Mouse (Mus musculus) cerebellum, postnatal 25 days (tissue): ENCODE measurements at regions not wholly inside any gene's neighbourhood (a gene's known extent, or its start where the extent isn't known, plus 50 kb on each side); places are given as distances from the start of the nearest gene placed in this dataset.

ENCODE experiments used
- DNase-seq, 2 experiments: peaks; one replicate each; pipeline ENCODE4 v3.0.0; 2021; ENCODE audit warnings: mixed read lengths in 2 of 2

DNA sequence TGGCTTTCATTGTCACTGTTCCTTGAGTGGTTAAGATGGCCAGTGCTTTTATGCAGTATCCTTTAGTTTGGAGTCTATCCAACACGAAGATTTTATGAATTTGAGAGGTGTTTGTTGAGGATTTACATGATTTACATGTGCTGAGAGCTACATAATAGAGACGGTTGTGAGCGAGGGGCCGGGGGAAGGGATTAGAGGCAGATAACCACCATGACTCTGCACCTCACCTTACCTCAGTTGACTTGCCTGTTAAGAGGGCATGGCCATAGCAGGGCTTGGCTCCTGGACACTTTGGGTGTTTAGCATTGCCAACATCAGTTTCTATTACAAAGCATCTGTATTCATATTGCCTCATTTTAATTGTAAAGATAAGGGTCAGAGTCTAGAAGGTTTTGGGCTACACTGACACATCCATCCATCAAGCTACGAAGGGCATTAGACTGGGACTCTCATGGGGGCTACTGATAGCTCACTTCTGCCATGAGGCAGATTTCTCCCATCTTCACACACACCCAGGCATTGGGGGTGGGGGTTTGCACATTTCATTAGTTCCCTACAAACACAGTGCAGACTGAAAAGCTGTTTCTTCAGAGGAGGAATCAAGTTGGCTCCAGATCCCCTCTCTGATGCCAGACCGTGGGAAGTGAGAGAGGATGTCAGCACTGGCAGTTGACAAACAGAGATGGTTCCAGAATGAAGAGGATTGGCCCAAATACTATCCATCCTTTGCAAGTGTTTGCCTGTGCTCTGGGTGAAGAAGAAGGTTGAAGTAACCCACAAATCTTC is 139.9 kb downstream of the Gm11011 start:
- DNase-seq: no peak

DNA sequence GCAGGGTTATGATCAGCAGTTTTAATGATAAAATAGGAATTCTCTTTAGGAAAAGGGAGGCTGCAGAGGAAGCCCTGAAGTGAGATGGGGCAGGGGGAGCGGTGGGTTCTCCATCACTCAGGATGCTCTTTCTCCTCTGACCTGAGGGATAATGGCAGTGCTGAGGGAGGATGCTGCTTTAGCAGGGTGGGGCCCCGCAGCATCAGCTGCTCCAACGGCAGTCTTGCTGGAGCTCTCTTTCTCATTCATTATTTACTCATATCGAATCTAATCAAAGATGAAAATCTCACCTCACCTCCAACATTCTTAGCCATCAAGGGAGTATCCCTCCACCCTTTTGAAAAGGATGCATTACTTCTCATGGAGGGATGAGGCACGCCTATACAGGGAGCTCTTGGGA is 141.7 kb downstream of the Gm11011 start:
- no peak for DNase-seq

DNA sequence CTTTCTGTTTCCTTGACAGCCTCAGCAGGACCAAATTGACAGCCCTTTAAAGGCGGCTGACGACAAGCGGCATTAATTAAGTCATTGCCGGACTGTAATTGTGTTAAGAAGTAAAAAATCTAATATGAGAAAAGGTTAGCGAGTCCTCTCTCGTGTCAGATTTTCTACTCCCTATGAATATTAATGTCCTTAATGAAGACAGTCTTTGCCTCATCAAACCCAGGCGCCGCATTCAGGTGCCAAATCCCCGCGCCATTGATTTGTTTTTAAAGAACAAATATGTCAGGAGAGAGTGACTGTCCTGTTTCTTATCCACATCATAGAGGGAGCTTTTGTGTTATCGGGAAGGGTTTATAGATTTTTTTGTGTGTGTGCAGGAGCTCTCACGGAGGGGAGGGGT is 142.2 kb downstream of the Gm11011 start:
- DNase-seq: no peak

DNA sequence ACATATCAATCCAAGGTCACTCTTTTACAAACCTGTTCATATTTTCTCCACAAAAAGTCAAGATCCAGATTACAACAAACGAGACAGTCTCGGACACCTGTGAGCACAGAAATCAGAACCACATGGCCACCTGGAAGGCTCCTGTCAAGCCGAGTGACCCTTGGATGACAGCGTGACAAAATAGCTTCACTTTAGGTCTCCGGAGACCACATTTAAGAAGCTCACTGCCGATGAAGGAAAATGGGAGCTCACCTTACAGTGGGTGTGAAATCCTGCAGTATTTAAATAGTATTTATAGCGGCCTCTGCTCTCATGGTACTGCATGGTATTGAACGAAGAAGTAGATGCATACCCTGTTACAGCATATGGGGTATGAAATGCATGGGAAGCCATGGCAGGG is 144.3 kb downstream of the Gm11011 start:
- DNase-seq: no peak

DNA sequence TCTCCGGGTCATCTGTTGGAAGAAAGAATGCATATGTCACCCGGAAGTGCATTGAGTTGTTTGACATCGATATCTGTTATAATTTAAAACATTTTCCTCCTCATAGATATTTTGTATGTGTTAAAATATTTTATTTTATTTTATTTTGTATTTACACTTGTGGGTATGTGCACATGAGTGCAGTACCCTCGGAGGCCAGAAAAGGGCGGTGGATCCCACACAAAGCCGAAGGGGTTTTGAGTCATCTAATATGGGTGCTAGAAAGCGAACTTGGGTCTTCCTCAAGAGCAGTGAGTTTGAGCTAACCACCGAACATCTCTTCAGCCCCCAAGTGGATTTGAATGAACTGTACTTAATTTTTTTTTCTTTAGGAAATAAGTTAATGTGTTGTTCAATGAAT is 156.0 kb downstream of the Gm11011 start:
- no peak for DNase-seq

DNA sequence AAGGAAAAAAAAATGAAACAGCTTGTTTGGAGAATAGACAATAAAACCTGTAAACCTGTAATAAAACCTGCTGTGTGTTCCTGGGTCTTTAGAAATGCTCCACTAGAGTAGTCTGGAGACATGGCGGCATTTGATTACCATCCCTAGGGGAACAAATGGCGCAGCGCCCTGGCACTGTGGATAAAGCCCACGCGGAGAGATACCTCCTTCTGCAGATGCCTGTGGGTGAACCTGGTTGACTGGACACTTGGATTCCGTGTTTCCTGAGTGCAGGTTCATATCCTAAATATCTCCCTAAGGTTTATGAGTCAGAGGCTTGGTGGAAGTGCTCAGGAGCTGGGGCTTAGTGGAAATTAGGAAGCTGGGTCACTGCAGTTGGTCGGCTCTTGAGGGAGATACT is 158.1 kb downstream of the Gm11011 start:
- no peak for DNase-seq

DNA sequence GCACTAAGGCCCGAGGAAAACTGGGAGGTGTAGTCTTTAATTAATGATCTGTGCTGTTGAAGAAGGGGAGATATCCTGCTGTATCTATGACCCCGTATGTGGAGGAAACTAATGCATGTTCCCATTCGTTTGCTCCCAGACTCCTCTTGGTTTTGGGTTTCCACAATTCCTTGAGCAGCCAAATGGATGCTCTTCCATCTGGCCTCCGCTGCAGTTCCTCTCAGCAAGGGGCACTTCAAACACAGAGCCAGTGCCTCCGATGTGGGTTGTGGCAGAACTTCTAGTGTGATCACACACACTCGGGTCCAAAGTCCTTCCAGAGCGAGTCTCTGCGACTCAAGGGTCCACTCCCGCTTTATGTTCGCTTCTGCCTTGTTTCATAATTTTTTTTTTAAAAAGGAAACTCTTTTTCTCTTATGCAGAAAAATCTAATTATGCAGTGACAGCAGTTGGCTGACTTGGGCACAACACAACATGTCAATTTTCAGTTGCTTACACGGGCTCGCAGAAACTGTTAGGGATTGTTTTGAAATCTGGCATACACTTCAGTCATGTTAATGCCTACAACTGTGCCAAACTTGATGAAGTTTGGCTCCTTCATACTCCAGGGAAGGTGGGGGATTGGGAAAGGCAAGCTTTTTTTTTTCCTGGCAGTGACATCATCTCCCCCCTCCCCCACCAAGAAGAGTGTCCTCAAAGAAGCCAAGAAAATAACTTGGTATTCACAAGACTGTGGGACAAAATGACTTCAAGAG is 163.2 kb downstream of the Gm11011 start:
- peak in 1 of 2 experiments; percentile 11 for DNase-seq

DNA sequence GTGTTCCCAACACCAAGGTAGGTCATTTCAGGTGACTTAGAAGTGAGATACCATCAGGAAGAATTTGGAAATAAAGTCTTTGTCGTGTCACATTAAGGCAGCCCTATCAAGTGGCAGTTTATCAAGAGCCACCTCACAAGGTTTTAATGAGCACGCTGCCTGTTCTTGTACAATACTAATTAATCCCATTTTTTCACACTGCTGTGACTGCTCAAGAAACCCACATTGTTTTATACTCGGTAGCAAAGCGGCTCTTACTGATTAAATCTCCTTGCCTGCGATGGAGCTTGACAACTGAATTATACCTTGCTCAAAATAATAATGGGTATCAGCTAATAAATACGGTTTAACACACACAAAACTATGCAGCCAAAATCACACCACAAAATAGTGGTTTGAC is 175.2 kb downstream of the Gm11011 start:
- DNase-seq: no peak

DNA sequence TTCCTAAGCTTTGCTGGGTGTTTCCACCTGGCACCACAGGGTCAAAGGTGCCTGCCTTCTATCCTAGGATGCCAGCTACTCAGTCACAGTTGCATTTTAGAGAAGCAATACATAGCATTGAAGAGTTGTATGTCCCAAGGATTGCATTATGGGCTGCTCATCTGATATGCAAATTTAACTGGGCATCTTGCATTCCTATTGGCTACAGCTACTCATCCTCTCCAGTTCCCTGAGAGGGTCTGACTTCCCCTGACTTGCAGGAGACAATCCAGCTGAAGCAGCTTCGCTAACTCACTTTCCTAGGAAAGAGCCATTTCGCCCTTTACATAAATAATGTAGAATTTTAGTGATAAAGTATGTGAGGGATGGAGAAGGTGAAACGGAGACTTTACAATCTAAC is 177.5 kb downstream of the Gm11011 start:
- DNase-seq: no peak

DNA sequence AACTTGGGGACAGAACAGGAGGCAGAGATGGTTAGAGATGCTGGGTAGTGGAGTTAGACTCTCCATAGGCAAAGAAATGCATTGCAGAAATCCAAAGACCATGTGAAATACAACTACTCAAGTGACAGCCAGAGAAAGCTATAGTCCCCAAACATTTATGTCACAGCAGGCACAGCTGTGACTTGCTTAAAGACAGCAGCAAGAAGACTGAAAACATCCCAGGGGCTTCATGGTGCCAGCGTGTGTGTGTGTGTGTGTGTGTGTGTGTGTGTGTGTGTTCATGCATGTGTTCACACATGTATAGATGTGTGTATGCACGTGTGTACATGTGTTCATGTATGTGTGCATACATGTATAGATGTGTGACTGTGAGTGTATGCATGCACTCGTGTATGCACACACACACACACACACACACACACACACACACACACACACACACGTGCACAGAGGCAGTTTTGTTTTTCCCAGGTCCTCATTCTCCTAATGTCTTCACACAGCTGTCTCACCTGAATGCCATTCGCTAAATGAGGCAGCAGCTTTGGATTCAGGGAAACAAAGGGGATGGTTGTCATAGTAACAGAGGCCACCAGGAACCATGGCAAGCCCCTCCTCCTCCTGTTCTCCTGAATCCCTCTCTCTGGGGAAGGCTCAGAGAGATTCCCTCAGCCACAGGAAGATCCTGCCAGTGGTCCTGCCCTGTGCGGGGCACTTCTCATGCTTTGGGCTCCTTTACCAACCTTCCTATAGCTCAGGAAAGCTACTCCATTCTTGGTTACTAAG is 182.4 kb downstream of the Gm11011 start:
- DNase-seq: no peak

DNA sequence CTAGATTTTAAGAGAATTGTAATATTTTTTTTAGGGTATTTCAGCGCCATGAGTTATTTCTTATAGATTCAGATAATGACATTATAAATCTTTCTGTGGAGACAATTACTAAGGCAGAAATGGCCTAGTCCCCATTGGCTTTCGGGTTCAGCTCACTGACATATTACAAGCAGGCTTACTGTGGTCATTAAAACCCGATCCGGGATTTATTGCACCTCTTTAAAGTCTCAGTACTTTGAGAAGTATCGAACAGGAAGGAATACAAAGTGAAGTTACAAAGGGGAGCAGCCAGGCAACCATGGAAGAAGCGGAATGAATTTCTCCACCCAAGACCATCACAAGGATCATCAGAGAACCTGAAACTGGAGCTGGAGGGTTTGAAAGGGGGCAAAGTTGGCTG is 189.8 kb downstream of the Gm11011 start:
- DNase-seq: no peak

DNA sequence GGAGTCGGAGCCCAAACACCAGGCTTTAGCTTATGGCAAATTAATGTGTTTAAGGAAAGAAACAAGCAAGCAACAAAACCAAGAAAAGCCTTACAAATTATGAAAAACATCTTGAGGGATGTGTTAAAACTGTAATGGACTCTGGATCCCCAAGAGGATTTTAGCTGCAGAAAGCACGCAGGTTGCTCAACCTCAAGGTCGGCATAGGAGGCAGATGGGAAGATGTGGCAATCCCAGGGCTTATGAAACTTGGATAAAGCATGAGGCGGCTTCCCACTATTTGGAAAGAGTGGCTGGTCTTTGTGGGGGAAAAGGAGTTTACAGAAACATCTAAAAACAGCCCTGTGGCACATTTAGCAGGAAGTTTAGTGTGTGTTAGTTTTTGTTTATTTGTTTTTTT is 190.5 kb downstream of the Gm11011 start:
- no peak for DNase-seq

DNA sequence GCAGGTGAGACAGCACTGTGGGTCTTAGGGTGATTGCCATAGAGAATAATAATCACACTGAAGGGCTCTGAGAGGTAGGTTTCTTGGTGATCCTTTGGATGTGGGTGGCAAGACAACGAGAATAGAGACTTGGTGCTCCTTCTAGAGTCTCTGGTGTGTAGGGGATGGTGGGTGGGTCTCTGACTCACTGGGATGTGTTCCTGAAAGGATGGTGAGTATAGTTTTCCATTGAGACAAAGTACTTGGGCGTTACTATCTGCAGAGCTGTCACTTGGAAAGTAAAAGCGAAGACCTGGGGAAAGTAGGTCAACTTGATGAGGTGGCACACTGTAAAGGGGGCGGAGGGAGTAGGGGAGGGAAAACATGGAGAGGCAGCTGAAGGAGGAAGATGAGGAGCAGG is 191.3 kb downstream of the Gm11011 start:
- DNase-seq: no peak

DNA sequence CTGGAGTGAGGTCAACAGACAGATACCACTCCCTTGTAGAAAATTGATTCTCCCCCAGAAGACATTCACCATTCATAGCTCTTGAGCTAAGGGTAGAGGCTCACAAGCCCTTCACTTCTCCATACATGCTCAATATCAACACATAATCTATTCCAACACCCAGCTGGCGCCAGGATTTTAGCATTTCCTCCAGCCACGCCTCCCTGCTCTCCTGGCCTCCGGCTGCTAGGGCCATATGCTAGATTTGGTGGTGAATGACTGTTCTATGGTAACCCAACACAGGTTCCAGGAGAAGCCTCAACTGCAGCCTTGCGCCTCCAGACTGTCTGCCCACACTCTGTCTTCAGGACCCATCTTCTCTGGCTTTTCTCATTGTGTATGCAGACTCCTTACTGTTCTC is 197.9 kb downstream of the Gm11011 start:
- DNase-seq: peak in 1 of 2 experiments; percentile 7

DNA sequence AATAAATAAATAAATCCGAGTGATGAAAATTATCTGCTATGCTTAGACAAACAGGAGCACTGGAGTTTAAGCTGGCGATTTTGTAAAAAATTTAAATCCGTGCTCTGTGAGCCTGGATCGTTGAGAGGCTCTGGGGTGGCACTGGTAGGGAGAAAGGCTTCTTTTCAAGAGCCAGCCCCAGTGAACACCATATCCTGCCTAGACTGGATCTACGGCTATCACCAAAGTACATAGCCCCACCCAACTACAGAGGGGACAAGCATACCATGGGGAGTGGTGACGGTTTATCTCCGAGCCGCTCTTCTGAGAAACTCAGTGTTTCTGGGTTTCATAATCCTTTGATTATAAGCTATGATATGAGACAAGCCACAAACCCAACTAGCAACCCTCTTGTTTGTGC is 199.0 kb downstream of the Gm11011 start:
- no peak for DNase-seq

DNA sequence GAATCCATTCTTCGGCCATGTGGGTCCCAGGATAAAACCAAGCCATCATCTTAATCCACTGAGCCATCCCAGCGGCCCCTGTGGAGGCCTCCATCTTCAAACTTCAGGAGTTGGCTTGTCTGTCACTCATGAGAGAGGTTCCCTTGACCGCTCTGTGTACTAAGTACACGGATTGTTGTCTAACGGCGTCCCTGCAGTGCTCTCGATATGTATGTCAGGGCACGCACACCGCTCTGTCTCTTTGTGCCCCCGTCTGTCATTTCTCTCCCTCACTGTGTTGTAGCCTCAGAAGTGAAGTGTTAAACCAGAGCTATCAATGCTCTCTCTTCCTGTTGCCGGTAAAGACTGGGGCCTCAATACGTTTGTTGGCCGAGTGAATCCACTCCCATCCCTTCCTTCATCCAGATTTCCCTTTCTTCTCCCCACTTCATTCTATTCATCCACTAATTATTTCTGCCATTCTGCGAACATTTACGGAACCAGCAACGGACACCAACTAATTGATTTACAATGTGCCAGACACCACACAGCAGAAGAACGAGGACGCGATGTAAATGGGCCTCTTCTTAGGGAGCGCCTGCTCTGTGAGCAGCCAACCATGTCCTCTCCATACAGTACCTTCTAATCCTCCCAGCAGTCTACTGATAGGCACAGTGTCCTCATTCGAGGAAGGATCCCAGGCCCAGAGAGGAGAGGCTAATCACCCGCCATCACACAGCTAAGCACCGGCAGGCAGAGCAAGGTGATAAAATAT is 199.6 kb downstream of the Gm11011 start:
- DNase-seq: no peak

DNA sequence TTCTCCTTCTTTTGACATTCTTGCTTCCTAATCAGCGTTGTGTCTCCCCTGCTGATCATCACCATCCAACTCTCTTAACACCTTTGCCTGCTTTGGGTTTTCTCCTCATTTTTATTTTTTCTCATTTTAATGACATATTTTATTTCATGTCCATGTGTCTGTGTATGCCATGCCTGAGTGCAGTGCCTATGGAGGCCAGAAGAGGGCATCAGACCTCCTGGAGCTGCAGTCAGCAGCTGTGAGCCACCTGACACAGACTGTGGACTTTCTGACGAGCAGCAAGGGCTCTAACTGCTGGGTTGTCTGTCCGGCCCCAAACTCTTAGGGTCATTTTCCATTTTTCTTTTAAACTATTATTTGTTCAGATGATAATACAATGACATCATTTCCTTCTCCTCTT is 203.8 kb downstream of the Gm11011 start:
- DNase-seq: no peak

DNA sequence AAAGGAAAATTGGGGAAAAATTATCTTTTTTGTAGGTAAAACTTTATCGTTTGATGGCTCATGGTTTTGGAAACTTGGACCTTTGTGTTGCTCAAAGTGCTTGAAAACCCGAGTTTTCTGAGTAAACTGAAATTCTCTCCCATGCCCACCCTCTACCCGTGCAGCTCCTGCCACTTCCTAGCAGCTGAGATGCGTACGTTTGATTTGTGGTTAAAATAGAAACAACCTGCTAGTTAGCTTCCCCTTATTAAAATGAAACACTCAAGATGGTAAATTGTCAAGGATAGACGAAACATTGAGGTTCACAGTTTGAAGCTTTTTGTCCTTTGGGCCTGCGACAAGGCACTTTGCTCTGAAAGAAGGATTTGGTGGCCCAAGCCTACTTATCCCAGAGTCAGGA is 214.5 kb downstream of the Gm11011 start:
- DNase-seq: no peak

DNA sequence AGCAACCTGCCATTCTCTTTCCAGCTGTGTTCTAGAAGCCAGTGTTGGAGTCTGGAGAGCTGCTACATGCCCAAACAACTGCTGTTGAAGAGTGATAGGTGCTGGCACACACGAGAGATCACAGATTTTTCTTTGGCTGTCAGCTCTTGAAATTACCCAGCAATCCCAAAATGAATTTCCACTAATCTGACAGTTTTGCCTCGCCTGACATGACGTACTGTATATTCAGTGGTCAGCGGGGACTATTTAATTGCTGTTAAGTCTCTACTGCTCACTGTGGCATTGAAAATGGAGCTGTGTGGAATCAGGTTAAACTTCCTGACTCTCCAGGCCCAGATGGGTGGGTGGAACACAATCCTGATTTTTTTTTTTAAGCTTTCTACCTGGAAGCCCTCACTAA is 222.5 kb downstream of the Gm11011 start:
- DNase-seq: no peak

DNA sequence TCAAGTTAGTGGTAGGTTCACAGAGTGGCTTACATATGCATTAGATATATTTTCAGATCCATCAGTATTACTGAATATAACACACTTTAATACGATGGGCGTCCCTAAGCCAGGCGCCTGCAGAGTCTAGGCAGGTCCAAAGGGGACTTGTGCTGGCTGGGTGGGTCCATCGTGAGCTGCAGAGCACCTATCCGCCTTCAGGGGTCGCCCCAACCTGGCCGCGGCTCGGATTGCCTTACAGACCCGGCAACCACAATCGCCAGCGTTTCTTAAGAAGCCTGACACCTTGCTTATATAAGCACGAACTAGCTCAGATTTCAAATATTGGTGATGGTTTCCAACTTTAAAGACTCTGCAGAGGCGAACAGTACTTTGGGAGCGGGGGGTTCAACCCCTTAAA is 227.3 kb downstream of the Gm11011 start:
- DNase-seq: peak; percentile 7 to 15

DNA sequence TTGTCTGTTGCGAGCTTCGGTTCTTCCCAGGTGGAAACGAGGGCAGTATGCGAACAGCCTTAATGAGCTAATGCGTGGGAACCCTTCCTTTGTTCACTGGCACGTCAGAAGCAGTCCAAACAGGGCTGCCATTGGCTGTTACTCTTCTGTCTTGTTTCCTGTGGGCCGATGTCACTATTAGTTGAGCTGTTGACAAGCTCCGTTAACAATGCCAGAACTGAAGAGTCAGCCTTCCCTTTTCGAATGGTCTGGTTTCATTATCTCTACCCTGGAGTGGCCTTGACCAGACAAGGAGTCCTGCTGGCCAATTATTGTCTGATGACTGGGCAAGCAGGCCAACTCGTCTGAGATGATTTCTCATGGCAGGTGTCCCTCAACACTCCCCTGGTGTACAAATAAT is 230.1 kb downstream of the Gm11011 start:
- DNase-seq: peak in 1 of 2 experiments; percentile 2

DNA sequence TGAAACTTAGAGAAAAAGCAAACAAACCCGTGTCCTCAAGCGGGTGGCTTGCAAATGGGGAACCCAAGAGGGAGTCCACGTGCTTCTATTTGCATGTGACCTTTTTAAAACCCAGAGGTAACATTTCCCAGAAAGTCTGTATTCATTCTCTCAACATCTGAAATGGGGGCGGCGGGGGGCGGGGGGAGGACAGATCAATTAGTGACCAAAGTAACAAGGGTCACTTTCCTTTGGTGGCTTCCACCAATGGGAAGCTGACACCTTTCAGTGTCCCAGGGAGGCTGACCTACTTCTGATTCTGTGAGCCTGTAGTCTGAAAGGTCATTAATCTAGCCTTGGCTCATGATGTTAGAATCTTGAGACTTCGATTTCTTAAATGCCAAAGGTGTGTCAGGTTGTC is 236.0 kb downstream of the Gm11011 start:
- no peak for DNase-seq

DNA sequence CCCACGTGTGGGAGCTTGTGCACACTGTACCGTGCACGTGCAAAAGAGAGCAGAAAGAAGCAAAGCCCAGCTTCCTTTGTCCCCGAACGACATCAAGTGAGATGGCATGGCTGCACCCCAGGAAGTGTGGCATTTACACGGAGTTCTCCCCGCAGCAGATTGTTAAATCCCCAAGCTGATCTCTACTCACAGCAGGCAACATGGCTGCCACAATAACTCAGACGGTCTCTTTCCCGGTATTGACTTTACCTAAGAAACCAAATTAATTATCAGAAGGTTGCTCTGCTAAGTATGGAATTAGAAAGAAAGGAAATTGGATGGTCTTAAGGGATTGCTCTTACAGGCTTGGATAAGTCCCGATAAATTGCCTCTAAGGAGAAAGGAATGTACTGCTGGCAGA is 241.4 kb downstream of the Gm11011 start:
- DNase-seq: peak in 1 of 2 experiments; percentile 8
